Mouse (Mus musculus): ENCODE measurements around the gene Sipa1. TPM values are rescaled to one million over a fixed set of nuclear protein-coding genes. Genes with fewer than 3 reads are reported as not detected.

Gene Sipa1
- total and polyA plus RNA-seq, 3 experiments, result 19.9 to 37.7 (median 23.5) TPM

DNA sequence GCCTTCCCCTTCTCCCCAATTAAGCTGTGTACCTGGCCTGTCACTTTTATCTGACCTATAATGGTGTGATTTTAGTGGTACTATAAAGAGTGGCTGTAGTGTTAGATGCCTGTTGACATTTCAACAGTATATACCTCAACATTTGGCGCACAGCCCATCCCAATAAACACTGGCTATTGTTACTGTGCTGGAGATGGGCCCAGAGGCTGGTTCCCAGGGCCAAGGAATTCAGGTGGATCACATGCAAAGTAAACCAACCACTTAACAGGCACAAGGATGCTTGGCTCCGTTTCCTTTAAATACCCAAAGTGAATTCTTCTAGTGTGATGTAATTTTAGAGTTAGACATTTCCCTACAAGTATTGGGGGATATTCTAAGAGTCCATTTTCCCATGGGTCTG is 48.6 kb downstream of the Sipa1 start:
- DNase-seq, result no peak
- intact Hi-C loops (cut with DNase I), result loop anchor here (5.0 kb wide), 2 partner anchors 72 to 112 kb away; partner anchors contain the start of genes Ehbp1l1, Fam89b, Map3k11 and Pcnx3
- Histone ChIP-seq H3K36me3 (ENCODE audit: control insufficient read depth, insufficient read depth, low read length) (no peaks in the 10 kb centered on the region), H3K4me3 (no peak overlapping the region), H3K9ac (ENCODE audit: low read depth, low read length) (no peak overlapping the region), H3K27me3 (ENCODE audit: control insufficient read depth, insufficient read depth, low read length) (no peaks in the 10 kb centered on the region), H3K4me1 (ENCODE audit: control insufficient read depth, insufficient read depth, low read length) (peaks cover 2% of the 10 kb centered on the region), H3K79me2 (replicated peaks; ENCODE audit: control insufficient read depth, insufficient read depth, low read length) (no peaks in the 10 kb centered on the region), H3K27ac (no peak overlapping the region)
- WGBS, result 31% methylated on average over 2 of the region's 2 CpGs
- TF ChIP-seq CTCF (IDR thresholded peaks at IDR 0.05) (no peak), EP300 (IDR thresholded peaks at IDR 0.05; ENCODE audit: insufficient read depth, low read depth, low read length) (no peak), POLR2A (IDR thresholded peaks at IDR 0.05; ENCODE audit: insufficient read depth, low read depth, low read length) (no peak)

DNA sequence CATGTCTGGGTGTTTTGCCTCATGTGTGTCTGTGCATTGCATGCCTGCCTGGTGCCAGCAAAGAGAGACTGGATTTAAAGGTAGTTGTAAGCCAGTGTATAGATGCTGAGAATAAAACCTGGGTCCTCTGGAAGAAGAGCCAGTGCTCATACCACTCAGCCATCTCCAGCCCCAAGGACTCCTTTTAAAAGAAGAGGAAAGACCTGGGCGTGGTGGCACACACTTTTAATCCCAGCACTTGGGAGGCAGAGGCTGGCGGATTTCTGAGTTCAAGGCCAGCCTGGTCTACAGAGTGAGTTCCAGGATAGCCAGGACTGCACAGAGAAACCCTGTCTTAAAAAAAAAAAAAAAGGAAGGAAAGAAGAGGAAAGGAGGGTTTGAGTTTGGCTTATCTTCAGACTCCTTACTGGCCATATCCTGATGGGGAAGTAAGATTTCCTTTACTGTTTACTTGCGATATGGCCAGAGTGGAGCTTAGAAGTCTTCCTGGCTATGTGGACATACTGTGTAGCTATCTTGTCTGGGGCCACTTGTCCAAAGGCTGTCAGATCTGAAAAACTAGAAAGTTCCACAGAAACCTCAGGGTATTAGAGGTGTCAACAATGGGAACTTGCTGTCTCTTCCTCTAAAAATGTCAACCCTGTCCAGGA is 50.6 kb downstream of the Sipa1 start:
- TF ChIP-seq EP300 (IDR thresholded peaks at IDR 0.05; ENCODE audit: insufficient read depth, low read depth, low read length), result no peak
- no peak for TF ChIP-seq CTCF (IDR thresholded peaks at IDR 0.05)
- no peak for TF ChIP-seq POLR2A (IDR thresholded peaks at IDR 0.05; ENCODE audit: insufficient read depth, low read depth, low read length)
- no peaks in the 10 kb centered on the region for H3K27me3 ChIP-seq (ENCODE audit: control insufficient read depth, insufficient read depth, low read length)
- no peaks in the 10 kb centered on the region for H3K36me3 ChIP-seq (ENCODE audit: control insufficient read depth, insufficient read depth, low read length)
- no peak for DNase-seq
- H3K4me3 ChIP-seq, result no peak overlapping the region
- peaks cover 5% of the 10 kb centered on the region for H3K4me1 ChIP-seq (ENCODE audit: control insufficient read depth, insufficient read depth, low read length)
- no peak overlapping the region for H3K9ac ChIP-seq (ENCODE audit: low read depth, low read length)
- H3K27ac ChIP-seq, result no peak overlapping the region
- intact Hi-C loops (cut with DNase I), result loop anchor here (5.0 kb wide), 2 partner anchors 74 to 114 kb away; partner anchors contain the start of genes Ehbp1l1, Fam89b, Map3k11 and Pcnx3
- WGBS, result 53% methylated on average over 3 of the region's 3 CpGs
- H3K79me2 ChIP-seq (replicated peaks; ENCODE audit: control insufficient read depth, insufficient read depth, low read length), result no peaks in the 10 kb centered on the region

DNA sequence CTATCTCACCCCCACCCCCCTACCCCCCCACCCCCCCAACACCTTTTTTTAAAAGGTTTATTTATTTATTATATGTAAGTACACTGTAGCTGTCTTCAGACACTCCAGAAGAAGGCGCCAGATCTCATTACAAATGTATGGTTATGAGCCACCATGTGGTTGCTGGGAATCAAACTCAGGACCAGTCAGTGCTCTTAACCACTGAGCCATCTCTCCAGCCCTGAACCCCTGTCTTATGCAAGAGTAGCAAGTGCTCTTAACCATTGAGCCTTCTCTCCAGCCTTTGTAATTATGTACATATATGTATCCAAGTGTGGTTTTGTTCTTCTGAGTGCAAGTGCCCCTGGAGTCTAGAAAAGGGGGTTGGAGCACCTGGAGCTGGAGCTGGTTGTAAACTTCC is 51.5 kb downstream of the Sipa1 start:
- Histone ChIP-seq H3K9ac (ENCODE audit: low read depth, low read length) (no peak overlapping the region), H3K27me3 (ENCODE audit: control insufficient read depth, insufficient read depth, low read length) (no peaks in the 10 kb centered on the region), H3K27ac (no peak overlapping the region), H3K4me1 (ENCODE audit: control insufficient read depth, insufficient read depth, low read length) (peaks cover 5% of the 10 kb centered on the region), H3K79me2 (replicated peaks; ENCODE audit: control insufficient read depth, insufficient read depth, low read length) (no peaks in the 10 kb centered on the region), H3K4me3 (no peak overlapping the region), H3K36me3 (ENCODE audit: control insufficient read depth, insufficient read depth, low read length) (no peaks in the 10 kb centered on the region)
- TF ChIP-seq CTCF (IDR thresholded peaks at IDR 0.05) (peak; percentile 25), EP300 (IDR thresholded peaks at IDR 0.05; ENCODE audit: insufficient read depth, low read depth, low read length) (no peak)
- 79% methylated on average over 1 of the region's 1 CpGs for WGBS
- no peak for DNase-seq
- intact Hi-C loops (cut with DNase I), result loop anchor here (2.0 to 5.0 kb wide), 3 partner anchors 51 to 115 kb away; partner anchors contain the start of genes Ehbp1l1, Fam89b, Map3k11 and Pcnx3

DNA sequence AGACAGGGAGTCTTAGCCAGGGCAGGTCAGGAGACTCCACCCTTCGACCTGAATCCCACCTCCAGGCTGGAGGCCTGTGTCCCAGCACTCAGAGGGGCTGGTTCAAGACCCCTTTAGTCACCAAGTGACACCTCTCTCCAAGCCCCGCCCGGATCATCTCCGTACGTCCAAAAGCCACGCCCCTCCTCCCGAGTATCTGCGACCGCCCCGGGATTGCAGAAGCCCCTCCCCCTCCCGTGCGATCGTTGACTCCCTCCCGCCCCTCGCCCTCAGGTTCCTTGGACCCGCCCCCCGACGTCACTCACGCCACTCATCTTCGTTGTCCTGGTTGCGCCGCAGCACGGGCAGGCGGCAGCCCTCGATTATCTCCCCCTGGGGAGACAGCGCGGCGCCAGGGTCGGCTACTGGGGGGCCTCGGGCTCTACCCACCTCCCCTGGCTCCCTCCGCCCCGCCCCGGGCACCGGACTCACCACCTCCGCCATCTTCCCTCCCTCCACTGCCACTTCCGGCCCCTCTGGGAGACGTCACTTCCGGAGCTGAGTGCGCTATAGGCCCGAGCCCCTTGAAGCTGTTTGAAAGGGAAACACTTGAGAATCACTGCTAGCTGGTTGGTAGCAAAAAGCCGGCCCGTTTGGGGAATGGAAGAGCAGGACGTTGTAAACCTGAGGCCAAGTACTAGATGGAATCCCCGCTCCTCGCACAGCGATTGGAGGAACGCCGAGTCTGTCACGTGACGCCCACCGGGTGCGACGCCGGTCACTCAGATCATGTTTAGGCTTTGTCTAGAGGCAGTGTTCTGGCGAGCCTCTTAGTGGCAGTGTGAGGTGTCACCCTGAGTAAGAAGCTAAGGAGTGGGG is 53.7 kb downstream of the Sipa1 start, which contains the start of gene Kat5:
Gene Kat5 (minus strand): TSS at position 691 of the 858 bp plus-strand sequence.
- no peaks in the 10 kb centered on the region for H3K36me3 ChIP-seq (ENCODE audit: control insufficient read depth, insufficient read depth, low read length)
- WGBS, result 1% methylated on average over 54 of the region's 55 CpGs
- TF ChIP-seq CTCF (IDR thresholded peaks at IDR 0.05) (peak; percentile 40), EP300 (IDR thresholded peaks at IDR 0.05; ENCODE audit: insufficient read depth, low read depth, low read length) (peak; percentile 62; the same call in 1 of the 2 replicates), POLR2A (IDR thresholded peaks at IDR 0.05; ENCODE audit: insufficient read depth, low read depth, low read length) (peak; percentile 82)
- H3K27ac ChIP-seq, result peak within 1 kb of the TSS; percentile 98
- peaks cover 5% of the 10 kb centered on the region for H3K4me1 ChIP-seq (ENCODE audit: control insufficient read depth, insufficient read depth, low read length)
- peak within 1 kb of the TSS; percentile 84 for H3K9ac ChIP-seq (ENCODE audit: low read depth, low read length)
- H3K4me3 ChIP-seq, result peak within 1 kb of the TSS; percentile 87
- intact Hi-C loops (cut with DNase I), result loop anchor here (2.0 to 5.0 kb wide), 5 partner anchors 27 to 118 kb away; partner anchors contain the start of genes Ap5b1, Ehbp1l1, Fam89b and Map3k11
- H3K79me2 ChIP-seq (replicated peaks; ENCODE audit: control insufficient read depth, insufficient read depth, low read length), result no peaks in the 10 kb centered on the region
- DNase-seq, result peak; percentile 95
- no peaks in the 10 kb centered on the region for H3K27me3 ChIP-seq (ENCODE audit: control insufficient read depth, insufficient read depth, low read length)

DNA sequence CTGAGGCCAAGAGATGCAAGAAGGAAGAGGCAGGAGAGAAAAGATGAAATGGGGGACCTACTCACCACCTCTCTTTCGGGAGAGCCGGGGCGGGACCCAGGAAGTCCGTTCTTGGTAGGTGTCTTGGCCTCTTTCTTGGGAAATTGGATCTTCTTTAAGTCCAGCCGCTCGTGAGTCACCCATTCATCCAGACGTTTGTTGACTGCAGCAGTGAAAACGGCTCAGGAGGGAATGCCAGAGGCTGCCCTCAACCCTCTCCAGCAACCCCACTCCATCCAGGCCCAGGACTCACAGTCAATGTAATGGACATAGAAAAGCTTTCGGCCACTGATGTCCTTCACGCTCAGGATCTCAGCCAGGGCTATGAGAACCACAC is 54.3 kb downstream of the Sipa1 start:
- Histone ChIP-seq H3K36me3 (ENCODE audit: control insufficient read depth, insufficient read depth, low read length) (no peaks in the 10 kb centered on the region), H3K79me2 (replicated peaks; ENCODE audit: control insufficient read depth, insufficient read depth, low read length) (no peaks in the 10 kb centered on the region), H3K27ac (peak overlapping the region; percentile 98), H3K9ac (ENCODE audit: low read depth, low read length) (peak overlapping the region; percentile 84), H3K4me3 (peak overlapping the region; percentile 87), H3K4me1 (ENCODE audit: control insufficient read depth, insufficient read depth, low read length) (peaks cover 5% of the 10 kb centered on the region), H3K27me3 (ENCODE audit: control insufficient read depth, insufficient read depth, low read length) (no peaks in the 10 kb centered on the region)
- 44% methylated on average over 10 of the region's 10 CpGs for WGBS
- no peak for DNase-seq
- intact Hi-C loops (cut with DNase I), result loop anchor here (2.0 kb wide), 2 partner anchors 28 to 40 kb away; partner anchors contain the start of genes Ap5b1 and Rela
- TF ChIP-seq POLR2A (IDR thresholded peaks at IDR 0.05; ENCODE audit: insufficient read depth, low read depth, low read length) (no peak), EP300 (IDR thresholded peaks at IDR 0.05; ENCODE audit: insufficient read depth, low read depth, low read length) (no peak), CTCF (IDR thresholded peaks at IDR 0.05) (no peak)
